In genomic region chr6:97275760-97276159, GRCm38 (mm10) we compare ENCODE assay signal across 17 mouse cellular contexts. TPM values are rescaled to one million over a fixed set of nuclear protein-coding genes. Genes with fewer than 3 reads are reported as not detected.
DNase-seq lines count a peak whose midpoint lies in the region; ATAC-seq lines count a peak whose summit lies in the region.
"Had no signal": no experiment of that assay in that cellular context is flagged by ENCODE, and none has a peak within 500 bp of the region (broad histone marks: within the 10 kb centered on the region; RNA-seq: fewer than 3 reads in every experiment).

No protein-coding gene starts in this region.

- peak overlapping the region; percentile 4; the same call in 1 of the 2 replicates for H3K27ac ChIP-seq in heart, embryonic 10.5 days
- H3K27ac ChIP-seq in heart, embryonic 11.5 days (ENCODE audit: low read depth, low read length) = no peak overlapping the region
- no peak overlapping the region for H3K27ac ChIP-seq in neural tube, embryonic 12.5 days
- no peak overlapping the region for H3K27ac ChIP-seq in hindbrain, embryonic 16.5 days (ENCODE audit: low read depth, low read length)
- H3K27ac ChIP-seq in neural tube, embryonic 13.5 days (replicated peaks) = peak overlapping the region; percentile 76
- H3K27ac ChIP-seq: liver, embryonic 14.5 days; stomach, postnatal 0 days had no signal

- 48% methylated on average over 4 of the region's 4 CpGs for WGBS in heart, embryonic 10.5 days
- 47% methylated on average over 4 of the region's 4 CpGs for WGBS in heart, embryonic 11.5 days (ENCODE audit: insufficient replicate concordance)
- WGBS in neural tube, embryonic 12.5 days = 64% methylated on average over 4 of the region's 4 CpGs
- 48% methylated on average over 4 of the region's 4 CpGs for WGBS in hindbrain, embryonic 16.5 days
- 49% methylated on average over 4 of the region's 4 CpGs for WGBS in neural tube, embryonic 13.5 days

- H3K4me2 ChIP-seq in heart, embryonic 11.5 days = no peak overlapping the region
- H3K4me2 ChIP-seq in neural tube, embryonic 12.5 days (replicated peaks) = peak overlapping the region; percentile 16; the same call in 1 of the 2 replicates
- H3K4me2 ChIP-seq in hindbrain, embryonic 16.5 days (ENCODE audit: low read length) = peak overlapping the region; percentile 19
- H3K4me2 ChIP-seq in neural tube, embryonic 13.5 days = peak overlapping the region; percentile 31

- DNase-seq in heart, embryonic 10.5 days (ENCODE audit: low spot score) = no peak
- DNase-seq in neural tube, embryonic 10.5 days (ENCODE audit: extremely low spot score, low spot score) = no peak
- no peak for DNase-seq in lung, postnatal 25 days (ENCODE audit: low spot score)
- DNase-seq in embryo, embryonic 10.5 days (ENCODE audit: low spot score) = no peak
- DNase-seq: cerebellum, adult 9-10 months; kidney, postnatal 10 days; right cerebral cortex, postnatal 14 days had no signal

- ATAC-seq in heart, embryonic 11.5 days (replicated peaks; ENCODE audit: insufficient number of reproducible peaks, low FRiP score, low TSS enrichment) = no peak
- ATAC-seq in neural tube, embryonic 12.5 days (ENCODE audit: low FRiP score, low read depth) = no peak
- ATAC-seq in hindbrain, embryonic 16.5 days = no peak
- peak; percentile 69 for ATAC-seq in neural tube, embryonic 13.5 days (ENCODE audit: low read depth)
- ATAC-seq: inflammation-experienced regulatory T-cells, adult 6 months; lung, postnatal 0 days had no signal

- no peak overlapping the region for H3K9ac ChIP-seq in heart, embryonic 11.5 days (ENCODE audit: low read depth, low read length)
- no peak overlapping the region for H3K9ac ChIP-seq in neural tube, embryonic 12.5 days
- 0 out of 2 replicates have a peak overlapping the region, but pooled peaks have one; percentile 5 for H3K9ac ChIP-seq in hindbrain, embryonic 16.5 days (ENCODE audit: low read depth, low read length)
- H3K9ac ChIP-seq in neural tube, embryonic 13.5 days = no peak overlapping the region
- H3K9ac ChIP-seq: liver, embryonic 14.5 days had no signal

- no peaks in the 10 kb centered on the region for H3K27me3 ChIP-seq in heart, embryonic 10.5 days (ENCODE audit: insufficient read depth, poor library complexity, severe bottlenecking)
- H3K27me3 ChIP-seq in heart, embryonic 11.5 days (ENCODE audit: control insufficient read depth, insufficient read depth, low read length) = no peaks in the 10 kb centered on the region
- H3K27me3 ChIP-seq in neural tube, embryonic 12.5 days (replicated peaks) = no peaks in the 10 kb centered on the region; the same call in 1 of the 2 replicates
- no peaks in the 10 kb centered on the region for H3K27me3 ChIP-seq in hindbrain, embryonic 16.5 days (replicated peaks; ENCODE audit: control insufficient read depth, insufficient read depth, low read length)
- no peaks in the 10 kb centered on the region for H3K27me3 ChIP-seq in neural tube, embryonic 13.5 days
- H3K27me3 ChIP-seq: megakaryocyte, embryonic 14.5 days had no signal

- H3K4me3 ChIP-seq in heart, embryonic 10.5 days = no peak overlapping the region
- no peak overlapping the region for H3K4me3 ChIP-seq in heart, embryonic 11.5 days (ENCODE audit: low read depth, low read length)
- no peak overlapping the region for H3K4me3 ChIP-seq in neural tube, embryonic 12.5 days
- no peak overlapping the region for H3K4me3 ChIP-seq in hindbrain, embryonic 16.5 days (ENCODE audit: low read length)
- no peak overlapping the region for H3K4me3 ChIP-seq in neural tube, embryonic 13.5 days
- H3K4me3 ChIP-seq: megakaryocyte, embryonic 14.5 days had no signal

- H3K36me3 ChIP-seq in heart, embryonic 10.5 days = no peaks in the 10 kb centered on the region
- H3K36me3 ChIP-seq in heart, embryonic 11.5 days (ENCODE audit: control insufficient read depth, insufficient read depth, low read length) = no peaks in the 10 kb centered on the region
- no peaks in the 10 kb centered on the region for H3K36me3 ChIP-seq in neural tube, embryonic 12.5 days
- H3K36me3 ChIP-seq in hindbrain, embryonic 16.5 days (ENCODE audit: control insufficient read depth, insufficient read depth, low read length) = no peaks in the 10 kb centered on the region
- H3K36me3 ChIP-seq in neural tube, embryonic 13.5 days = no peaks in the 10 kb centered on the region

- H3K4me1 ChIP-seq in heart, embryonic 10.5 days = peaks cover 30% of the 10 kb centered on the region
- peaks cover 9% of the 10 kb centered on the region for H3K4me1 ChIP-seq in heart, embryonic 11.5 days (ENCODE audit: control insufficient read depth, insufficient read depth, low read length)
- peaks cover 14% of the 10 kb centered on the region for H3K4me1 ChIP-seq in neural tube, embryonic 12.5 days
- peaks cover 13% of the 10 kb centered on the region for H3K4me1 ChIP-seq in hindbrain, embryonic 16.5 days (ENCODE audit: control insufficient read depth, insufficient read depth, low read depth, low read length)
- peaks cover 31% of the 10 kb centered on the region for H3K4me1 ChIP-seq in neural tube, embryonic 13.5 days (replicated peaks)

- H3K9me3 ChIP-seq in heart, embryonic 10.5 days = no peaks in the 10 kb centered on the region
- no peaks in the 10 kb centered on the region for H3K9me3 ChIP-seq in heart, embryonic 11.5 days (replicated peaks; ENCODE audit: control insufficient read depth, low read length)
- no peaks in the 10 kb centered on the region for H3K9me3 ChIP-seq in neural tube, embryonic 12.5 days
- H3K9me3 ChIP-seq in hindbrain, embryonic 16.5 days (ENCODE audit: control insufficient read depth, low read length) = no peaks in the 10 kb centered on the region
- no peaks in the 10 kb centered on the region for H3K9me3 ChIP-seq in neural tube, embryonic 13.5 days
- H3K9me3 ChIP-seq: megakaryocyte, embryonic 14.5 days had no signal

RNA-seq across cellular contexts. Expression of gene Lmod3, which starts 23.2 kb away (rescaled TPM):
- 10.5 and 17.5 TPM in 2 replicates for polyA plus RNA-seq in heart, embryonic 10.5 days (2016; fragmentation: Nextera tagmentation; extraction: Ambion mirVana)
- 19.0 and 19.3 TPM in 2 replicates for polyA plus RNA-seq in heart, embryonic 11.5 days (2014; fragmentation: Nextera tagmentation; extraction: Ambion mirVana)
- polyA plus RNA-seq in neural tube, embryonic 12.5 days (2016; fragmentation: Nextera tagmentation; extraction: Ambion mirVana) = 1.6 and 1.8 TPM in 2 replicates
- 0.76 TPM in 1 of 2 replicates, not detected in the other for polyA plus RNA-seq in hindbrain, embryonic 16.5 days (2015; fragmentation: Nextera tagmentation; extraction: Ambion mirVana)
- polyA plus RNA-seq in neural tube, embryonic 13.5 days (2015; fragmentation: Nextera tagmentation; extraction: Ambion mirVana) = 0.47 and 1.0 TPM in 2 replicates
- polyA plus RNA-seq: forebrain, embryonic 16.5 days; liver, embryonic 14.5 days had no signal

Comparison
In these comparisons a context has a peak if more than half of its experiments do, and no peak if none do; other contexts are left out.
1. H3K27ac ChIP-seq: peak in heart, embryonic 10.5 days (single experiment) and neural tube, embryonic 13.5 days (single experiment); none in heart, embryonic 11.5 days (single experiment), neural tube, embryonic 12.5 days (single experiment) and hindbrain, embryonic 16.5 days (single experiment).